Mouse (Mus musculus) bone marrow, adult 2 months (tissue): ENCODE measurements at regions not wholly inside any gene's neighbourhood (a gene's known extent, or its start where the extent isn't known, plus 50 kb on each side); places are given as distances from the start of the nearest gene placed in this dataset.

Experiments used
- CTCF ChIP-seq: fragments of 200-500 bp; IDR thresholded peaks from 2 replicates; pipeline ENCODE4 v1.5.1; 2011; ENCODE audit warnings: low read length, control low read depth; ENCODE audit not compliant: control insufficient read depth, insufficient read depth
- POLR2A ChIP-seq: fragments of 200-500 bp; IDR thresholded peaks from 2 replicates; pipeline ENCODE4 v1.6.1; 2011; ENCODE audit warnings: low read depth, mild to moderate bottlenecking, control low read depth, low read length, borderline replicate concordance; ENCODE audit not compliant: control insufficient read depth

DNA sequence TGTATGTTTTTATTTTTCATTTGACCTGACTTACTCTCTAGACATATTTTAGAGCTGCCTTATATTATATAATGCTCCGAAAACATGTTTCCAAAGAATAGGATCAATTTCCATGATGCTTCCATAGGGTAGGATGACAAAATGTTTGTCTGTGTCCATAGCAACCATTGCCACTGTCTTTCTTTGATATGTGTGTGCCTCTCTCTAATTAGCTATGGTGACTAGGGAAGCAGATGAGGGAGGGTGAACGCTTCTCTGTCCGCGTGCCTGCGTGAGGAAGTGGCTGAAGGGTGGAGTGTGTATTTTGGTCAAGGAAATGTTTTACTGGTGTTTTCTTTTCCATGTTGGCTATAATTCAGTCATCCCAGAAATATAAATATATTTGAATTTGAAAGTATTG, 104.2 kb upstream of the Fn1 start:
- TF ChIP-seq CTCF = no peak
- TF ChIP-seq POLR2A = no peak
